Comparison of ENCODE assay signal across 7 mouse cellular contexts in the genomic region with DNA sequence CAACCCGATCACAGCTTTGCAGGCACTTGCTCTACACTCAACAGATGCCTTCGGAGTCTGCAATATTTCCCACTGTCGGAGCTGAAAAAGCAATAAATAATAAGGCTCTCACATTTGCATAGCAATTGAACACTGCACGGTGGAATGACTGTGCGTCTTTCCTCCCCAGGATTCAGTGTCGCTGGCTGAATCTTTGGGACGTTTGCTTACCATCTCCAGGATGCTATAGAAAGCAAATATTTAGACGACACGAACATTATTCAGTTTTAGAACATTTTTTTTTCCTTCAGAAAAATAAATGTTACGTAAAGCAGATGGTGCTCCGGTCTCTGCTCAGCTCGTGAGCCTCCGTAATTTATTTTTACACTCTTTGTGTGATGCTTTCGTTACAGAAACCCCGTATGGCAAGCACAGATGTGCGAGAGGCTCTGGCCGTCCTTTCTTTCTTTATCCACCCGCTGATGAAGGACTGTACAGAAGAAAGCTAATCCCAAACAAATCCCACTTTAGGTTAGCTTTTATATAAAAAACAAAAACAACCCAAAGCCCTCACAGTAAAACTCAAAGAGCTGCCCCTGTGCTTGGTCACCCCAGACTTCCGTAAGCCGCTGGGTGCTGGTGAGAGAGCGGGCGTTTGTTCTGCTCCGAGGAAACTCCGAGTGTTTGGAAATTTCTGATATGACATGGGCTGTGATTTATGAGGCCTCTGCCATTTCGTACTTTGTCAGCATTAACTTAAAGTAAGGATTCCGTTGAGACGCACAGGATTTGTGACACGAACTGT.
DNase-seq lines count a peak whose midpoint lies in the region; ATAC-seq lines count a peak whose summit lies in the region.

No protein-coding gene starts in this region.

- H3K36me3 ChIP-seq in forebrain, embryonic 10.5 days (replicated peaks): no peaks in the 10 kb centered on the region
- H3K36me3 ChIP-seq in forebrain, embryonic 15.5 days: no peaks in the 10 kb centered on the region
- no peaks in the 10 kb centered on the region for H3K36me3 ChIP-seq in neural tube, embryonic 11.5 days (ENCODE audit: control insufficient read depth, insufficient read depth, low read length)

- peak; percentile 92 for ATAC-seq in forebrain, embryonic 15.5 days (replicated peaks)
- no peak for ATAC-seq in neural tube, embryonic 11.5 days (ENCODE audit: insufficient read depth, low FRiP score, low TSS enrichment)

- H3K4me1 ChIP-seq in forebrain, embryonic 10.5 days: peaks cover 19% of the 10 kb centered on the region
- H3K4me1 ChIP-seq in forebrain, embryonic 15.5 days: peaks cover 21% of the 10 kb centered on the region
- H3K4me1 ChIP-seq in neural tube, embryonic 11.5 days (ENCODE audit: control insufficient read depth, insufficient read depth, low read length): peaks cover 8% of the 10 kb centered on the region; the same call in 1 of the 2 replicates

- no peak overlapping the region for H3K4me3 ChIP-seq in forebrain, embryonic 10.5 days
- H3K4me3 ChIP-seq in forebrain, embryonic 15.5 days: peak overlapping the region; percentile 12
- no peak overlapping the region for H3K4me3 ChIP-seq in neural tube, embryonic 11.5 days (ENCODE audit: low read depth, low read length)

- peak overlapping the region; percentile 32 for H3K4me2 ChIP-seq in forebrain, embryonic 15.5 days (replicated peaks)
- H3K4me2 ChIP-seq in neural tube, embryonic 11.5 days (ENCODE audit: low read depth): peak overlapping the region; percentile 8; the same call in 1 of the 2 replicates

- H3K27ac ChIP-seq in forebrain, embryonic 10.5 days: peak overlapping the region; percentile 36; the same call in 1 of the 2 replicates
- peak overlapping the region; percentile 84 for H3K27ac ChIP-seq in forebrain, embryonic 15.5 days (replicated peaks)
- no peak overlapping the region; the same call in 1 of the 2 replicates for H3K27ac ChIP-seq in neural tube, embryonic 11.5 days (ENCODE audit: low read depth, low read length)

- no peaks in the 10 kb centered on the region for H3K27me3 ChIP-seq in forebrain, embryonic 10.5 days (ENCODE audit: poor library complexity, severe bottlenecking)
- H3K27me3 ChIP-seq in forebrain, embryonic 15.5 days: no peaks in the 10 kb centered on the region
- no peaks in the 10 kb centered on the region for H3K27me3 ChIP-seq in neural tube, embryonic 11.5 days (ENCODE audit: control insufficient read depth, insufficient read depth, low read length)

- H3K9ac ChIP-seq in forebrain, embryonic 15.5 days (replicated peaks): peak overlapping the region; percentile 30
- H3K9ac ChIP-seq in neural tube, embryonic 11.5 days (ENCODE audit: low read length): peak overlapping the region; percentile 11; the same call in 1 of the 2 replicates

- WGBS in forebrain, embryonic 10.5 days: 79% methylated on average over 28 of the region's 28 CpGs
- 21% methylated on average over 28 of the region's 28 CpGs for WGBS in forebrain, embryonic 15.5 days
- WGBS in neural tube, embryonic 11.5 days: 51% methylated on average over 28 of the region's 28 CpGs

- DNase-seq in forebrain, embryonic 10.5 days (ENCODE audit: extremely low spot score, low spot score): no peak
- DNase-seq in layer of hippocampus, adult 9-11 months: peak; percentile 80
- DNase-seq in neural tube, embryonic 11.5 days (ENCODE audit: low spot score): peak; percentile 23
- no peak for DNase-seq in gastrocnemius, adult 18-20 months (ENCODE audit: low spot score)
- no peak for DNase-seq in spleen, postnatal 4 days (ENCODE audit: low spot score in 2 of 2)
- no peak for DNase-seq in heart, postnatal 4 days

- no peaks in the 10 kb centered on the region for H3K9me3 ChIP-seq in forebrain, embryonic 10.5 days
- H3K9me3 ChIP-seq in forebrain, embryonic 15.5 days: no peaks in the 10 kb centered on the region
- H3K9me3 ChIP-seq in neural tube, embryonic 11.5 days (ENCODE audit: control insufficient read depth, low read length): no peaks in the 10 kb centered on the region

Comparison
In these comparisons a context has a peak if more than half of its experiments do, and no peak if none do; other contexts are left out.
1. DNase-seq: peak in layer of hippocampus, adult 9-11 months (single experiment) and neural tube, embryonic 11.5 days (single experiment); none in forebrain, embryonic 10.5 days (single experiment), gastrocnemius, adult 18-20 months (single experiment), spleen, postnatal 4 days (0 of 2) and heart, postnatal 4 days (single experiment).